Mouse (Mus musculus) midbrain, embryonic 12.5 days (tissue): ENCODE measurements at regions not wholly inside any gene's neighbourhood (a gene's known extent, or its start where the extent isn't known, plus 50 kb on each side); places are given as distances from the start of the nearest gene placed in this dataset.

ENCODE experiments used
- ATAC-seq: fragments of 200-750 bp; cut with Nextera tagmentation; 2 replicates; pipeline ENCODE4 v1.8.0; 2017; ENCODE audit warnings: low read depth, moderate TSS enrichment, moderate library complexity; ENCODE audit not compliant: low FRiP score
- H3K27ac ChIP-seq: fragments of 300-500 bp; sonication (generic); replicated peaks from 2 replicates; pipeline ENCODE4 v1.5.1; 2016; ENCODE audit warnings: mild to moderate bottlenecking
- H3K27me3 ChIP-seq: fragments of 300-500 bp; sonication (generic); 2 replicates; pipeline ENCODE4 v1.6.1; 2016; ENCODE audit warnings: mild to moderate bottlenecking
- H3K36me3 ChIP-seq: fragments of 300-500 bp; sonication (generic); 2 replicates; pipeline ENCODE4 v1.6.1; 2016
- H3K4me1 ChIP-seq: fragments of 300-500 bp; sonication (generic); 2 replicates; pipeline ENCODE4 v1.6.1; 2016
- H3K4me2 ChIP-seq: fragments of 300-500 bp; sonication (generic); replicated peaks from 2 replicates; pipeline ENCODE4 v1.6.1; 2016; ENCODE audit warnings: mild to moderate bottlenecking, moderate library complexity
- H3K4me3 ChIP-seq: fragments of 300-500 bp; sonication (generic); 2 replicates; pipeline ENCODE4 v1.5.1; 2016; ENCODE audit warnings: mild to moderate bottlenecking
- H3K9ac ChIP-seq: fragments of 300-500 bp; sonication (generic); replicated peaks from 2 replicates; pipeline ENCODE4 v1.6.1; 2016; ENCODE audit warnings: mild to moderate bottlenecking, moderate library complexity
- H3K9me3 ChIP-seq: fragments of 300-500 bp; sonication (generic); 2 replicates; pipeline ENCODE4 v1.6.1; 2016; ENCODE audit warnings: mild to moderate bottlenecking
- whole genome bisulfite sequencing: fragments of 180-500 bp; shearing (Covaris S2); methylation state at CpG from one replicate; pipeline ENCODE4 v1.1.7; 2016; 5-methylcytosine and 5-hydroxymethylcytosine counted together

DNA sequence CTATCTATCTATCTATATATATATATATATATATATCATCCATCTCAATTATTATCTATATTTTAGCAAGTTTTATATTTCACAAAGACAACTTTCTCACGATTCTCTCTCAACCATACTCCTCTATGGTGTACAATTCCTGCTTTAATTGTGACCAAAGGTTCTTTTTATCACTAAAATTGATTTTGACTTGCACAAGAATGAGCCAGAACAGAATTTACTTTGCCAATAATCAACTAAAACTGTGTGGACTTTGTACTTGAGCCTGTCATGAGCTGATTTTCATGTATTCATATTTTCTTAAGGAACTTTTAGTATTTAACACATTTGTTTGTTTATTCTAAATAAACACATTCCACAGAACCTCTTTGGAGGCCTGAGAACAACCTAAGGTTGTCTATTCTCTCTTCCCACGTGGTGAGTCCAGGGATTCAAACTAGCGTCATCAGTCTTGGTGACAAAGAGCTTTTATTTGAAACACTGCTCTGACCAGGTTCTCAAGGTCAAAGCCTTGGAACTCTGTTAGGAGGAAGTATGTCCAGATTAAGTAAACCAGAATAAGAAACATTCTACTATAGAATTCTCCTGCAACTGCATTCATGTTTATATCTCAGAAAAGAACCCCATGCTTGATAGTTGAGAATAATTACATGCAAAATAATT is 207.7 kb downstream of the Gm11146 start:
- no peaks in the 10 kb centered on the region for H3K36me3 ChIP-seq
- H3K4me1 ChIP-seq: peaks cover 19% of the 10 kb centered on the region
- no peaks in the 10 kb centered on the region for H3K27me3 ChIP-seq
- no peak overlapping the region for H3K27ac ChIP-seq
- no peak overlapping the region for H3K9ac ChIP-seq
- no peak overlapping the region for H3K4me3 ChIP-seq
- H3K4me2 ChIP-seq: no peak overlapping the region
- no peak for ATAC-seq
- no peaks in the 10 kb centered on the region for H3K9me3 ChIP-seq
- WGBS: 60% methylated on average over 3 of the region's 3 CpGs

DNA sequence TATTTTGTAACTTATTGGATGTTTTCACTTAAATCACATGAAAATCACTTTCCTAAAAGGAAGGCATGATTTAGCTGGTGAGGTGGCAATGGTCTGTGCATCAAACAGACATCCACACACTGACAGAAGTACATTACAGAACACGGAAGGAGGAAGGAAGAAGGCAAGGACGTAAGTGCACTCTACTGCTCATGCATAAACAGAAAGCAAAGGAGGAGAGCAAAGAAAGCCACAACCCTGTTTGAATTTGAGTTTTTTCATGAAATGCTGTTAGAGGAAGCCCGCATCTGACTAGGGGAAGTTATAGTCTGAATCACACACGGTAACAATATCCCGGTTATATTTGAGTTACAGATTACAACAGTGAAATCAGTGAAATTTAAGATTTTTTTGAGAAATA is 208.4 kb downstream of the Gm11146 start:
- H3K9me3 ChIP-seq: no peaks in the 10 kb centered on the region

GRCm38 (mm10) chr16:77392205-77392604 is 209.7 kb downstream of the Gm11146 start:
- Histone ChIP-seq H3K4me3 (no peak overlapping the region), H3K9me3 (no peaks in the 10 kb centered on the region), H3K36me3 (no peaks in the 10 kb centered on the region), H3K4me2 (no peak overlapping the region), H3K4me1 (peaks cover 9% of the 10 kb centered on the region; the same call in 1 of the 2 replicates), H3K27ac (no peak overlapping the region), H3K9ac (no peak overlapping the region), H3K27me3 (no peaks in the 10 kb centered on the region)
- WGBS: 74% methylated on average over 4 of the region's 4 CpGs
- ATAC-seq: no peak

More for the DNA sequence above, 208.4 kb downstream of the Gm11146 start:
- Histone ChIP-seq H3K9ac (no peak overlapping the region), H3K27ac (no peak overlapping the region), H3K27me3 (no peaks in the 10 kb centered on the region), H3K4me3 (no peak overlapping the region), H3K4me2 (no peak overlapping the region), H3K4me1 (peaks cover 11% of the 10 kb centered on the region; the same call in 1 of the 2 replicates), H3K36me3 (no peaks in the 10 kb centered on the region)
- WGBS: 86% methylated on average over 5 of the region's 5 CpGs
- no peak for ATAC-seq

GRCm38 (mm10) chr16:77384021-77384729 is 217.7 kb downstream of the Gm11146 start:
- Histone ChIP-seq H3K4me1 (peaks cover 24% of the 10 kb centered on the region), H3K27me3 (no peaks in the 10 kb centered on the region)
- 55% methylated on average over 6 of the region's 6 CpGs for WGBS

DNA sequence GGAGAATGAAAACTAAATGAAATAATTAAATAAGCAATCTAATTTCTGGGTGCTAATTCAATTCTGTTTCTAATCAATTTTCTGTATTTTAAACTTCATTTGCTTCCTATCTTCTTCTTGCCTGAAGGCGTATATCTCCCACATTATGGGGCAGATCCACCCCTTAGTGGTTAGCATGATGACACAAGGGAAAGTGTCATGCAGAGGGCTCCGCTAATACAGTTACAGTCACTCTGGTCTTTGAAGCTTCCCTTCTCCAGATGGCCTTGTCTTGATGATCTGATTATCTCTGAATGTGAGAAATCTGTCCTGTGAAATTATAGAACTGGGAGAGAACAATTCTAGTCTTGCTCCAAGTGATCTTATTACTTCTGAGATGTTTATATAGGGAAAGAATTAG is 219.1 kb downstream of the Gm11146 start:
- H3K36me3 ChIP-seq: no peaks in the 10 kb centered on the region
- H3K4me1 ChIP-seq: peaks cover 19% of the 10 kb centered on the region
- no peak for ATAC-seq
- no peaks in the 10 kb centered on the region for H3K27me3 ChIP-seq
- H3K4me3 ChIP-seq: no peak overlapping the region
- no peak overlapping the region for H3K4me2 ChIP-seq
- 0 out of 2 replicates have a peak overlapping the region, but pooled peaks have one; percentile 22 for H3K27ac ChIP-seq
- 71% methylated on average over 2 of the region's 2 CpGs for WGBS
- H3K9ac ChIP-seq: no peak overlapping the region
- H3K9me3 ChIP-seq: no peaks in the 10 kb centered on the region

More at GRCm38 (mm10) chr16:77384021-77384729, 217.7 kb downstream of the Gm11146 start:
- peak; percentile 48; the same call in 1 of the 2 replicates for ATAC-seq
- H3K4me2 ChIP-seq: 0 out of 2 replicates have a peak overlapping the region, but pooled peaks have one; percentile 11
- H3K27ac ChIP-seq: peak overlapping the region; percentile 63
- no peak overlapping the region for H3K9ac ChIP-seq
- H3K4me3 ChIP-seq: no peak overlapping the region
- no peaks in the 10 kb centered on the region for H3K36me3 ChIP-seq
- no peaks in the 10 kb centered on the region for H3K9me3 ChIP-seq

- 93% methylated on average over 3 of the region's 3 CpGs for WGBS
- Histone ChIP-seq H3K4me2 (no peak overlapping the region), H3K4me3 (no peak overlapping the region), H3K36me3 (no peaks in the 10 kb centered on the region), H3K9me3 (no peaks in the 10 kb centered on the region), H3K9ac (no peak overlapping the region), H3K4me1 (no peaks in the 10 kb centered on the region), H3K27ac (no peak overlapping the region), H3K27me3 (no peaks in the 10 kb centered on the region)
- ATAC-seq: no peak
Observed at GRCm38 (mm10) chr16:77372768-77373167, 229.1 kb downstream of the Gm11146 start.

DNA sequence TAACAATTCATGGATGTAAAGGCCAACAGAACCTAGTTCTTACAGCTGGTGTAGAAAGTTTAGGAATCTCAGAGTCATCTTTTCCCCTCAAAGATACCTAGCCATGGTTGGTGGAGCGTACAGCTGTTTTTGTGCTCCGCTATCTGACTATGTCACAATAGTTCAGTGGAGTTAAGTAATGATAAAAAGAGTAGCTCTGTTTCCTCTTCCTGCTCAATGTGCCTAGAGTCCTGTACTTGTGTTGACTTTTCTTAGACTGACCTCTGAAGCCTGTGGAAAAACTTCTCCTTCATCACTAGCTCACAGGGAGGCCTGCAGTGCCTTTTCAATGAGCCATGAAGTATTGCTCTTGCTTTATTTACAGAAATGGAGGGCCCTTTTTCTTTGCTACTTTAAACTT is 232.1 kb downstream of the Gm11146 start:
- Histone ChIP-seq H3K9me3 (no peaks in the 10 kb centered on the region), H3K9ac (no peak overlapping the region), H3K36me3 (no peaks in the 10 kb centered on the region), H3K4me3 (no peak overlapping the region), H3K27me3 (no peaks in the 10 kb centered on the region), H3K27ac (peak overlapping the region; percentile 39; the same call in 1 of the 2 replicates), H3K4me1 (no peaks in the 10 kb centered on the region), H3K4me2 (no peak overlapping the region)
- 93% methylated on average over 2 of the region's 2 CpGs for WGBS
- ATAC-seq: no peak

- peaks cover under 1% of the 10 kb centered on the region; the same call in 1 of the 2 replicates for H3K4me1 ChIP-seq
- no peaks in the 10 kb centered on the region for H3K9me3 ChIP-seq
- H3K4me3 ChIP-seq: no peak overlapping the region
- H3K4me2 ChIP-seq: no peak overlapping the region
- WGBS: 62% methylated on average over 2 of the region's 2 CpGs
- no peak overlapping the region for H3K9ac ChIP-seq
- H3K27ac ChIP-seq: no peak overlapping the region
- no peak for ATAC-seq
- H3K27me3 ChIP-seq: no peaks in the 10 kb centered on the region
- no peaks in the 10 kb centered on the region for H3K36me3 ChIP-seq
Observed at GRCm38 (mm10) chr16:77365254-77365653, 236.6 kb downstream of the Gm11146 start.

GRCm38 (mm10) chr16:77364439-77364838 is 237.5 kb downstream of the Gm11146 start:
- Histone ChIP-seq H3K36me3 (no peaks in the 10 kb centered on the region), H3K4me1 (peaks cover 4% of the 10 kb centered on the region; the same call in 1 of the 2 replicates), H3K9me3 (no peaks in the 10 kb centered on the region), H3K27me3 (no peaks in the 10 kb centered on the region), H3K9ac (no peak overlapping the region), H3K4me2 (no peak overlapping the region), H3K4me3 (no peak overlapping the region), H3K27ac (no peak overlapping the region)
- 87% methylated on average over 3 of the region's 3 CpGs for WGBS
- ATAC-seq: no peak

DNA sequence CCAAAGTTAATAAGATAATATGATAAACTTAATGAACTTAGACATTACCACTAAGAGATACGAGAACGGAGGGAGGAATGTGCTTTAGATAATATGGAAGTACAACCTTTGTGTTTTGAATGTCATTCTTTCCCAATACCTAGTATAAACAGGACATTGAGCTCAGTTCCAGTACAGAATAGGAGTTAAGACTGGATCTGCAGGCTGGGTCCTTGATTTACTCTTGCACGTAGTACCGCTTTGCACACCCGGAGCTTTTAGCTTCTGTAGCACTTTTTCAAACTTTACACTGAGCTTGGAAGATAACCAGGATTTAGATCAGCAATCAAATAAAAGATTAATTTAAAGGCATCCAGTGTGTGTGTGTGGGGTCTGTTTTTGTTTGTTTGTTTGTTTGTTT is 242.7 kb downstream of the Gm11146 start:
- Histone ChIP-seq H3K4me3 (no peak overlapping the region), H3K27ac (no peak overlapping the region), H3K9me3 (no peaks in the 10 kb centered on the region), H3K9ac (no peak overlapping the region), H3K4me1 (peaks cover 13% of the 10 kb centered on the region; the same call in 1 of the 2 replicates), H3K4me2 (no peak overlapping the region), H3K27me3 (no peaks in the 10 kb centered on the region), H3K36me3 (no peaks in the 10 kb centered on the region)
- 92% methylated on average over 5 of the region's 5 CpGs for WGBS
- ATAC-seq: no peak

DNA sequence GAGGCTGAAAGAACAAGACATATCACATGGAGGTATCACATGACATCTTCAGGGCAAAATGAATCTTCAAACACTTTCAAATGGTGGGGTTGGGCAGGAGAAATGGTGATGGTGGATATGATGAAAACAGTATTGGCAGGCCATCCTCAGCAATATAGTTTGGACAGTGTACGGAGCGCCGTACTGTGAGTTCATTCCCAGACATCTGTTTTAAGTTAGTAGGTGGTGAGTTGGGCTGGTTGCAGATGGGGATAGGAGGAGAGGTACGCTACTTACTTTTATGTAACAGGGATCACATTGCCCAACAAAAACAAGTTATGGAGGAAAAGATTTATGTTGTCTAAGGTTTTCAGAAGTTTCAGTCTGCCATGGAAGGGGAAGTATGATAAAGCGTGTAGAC is 246.6 kb downstream of the Gm11146 start:
- H3K27me3 ChIP-seq: no peaks in the 10 kb centered on the region
- no peak overlapping the region for H3K9ac ChIP-seq
- no peak overlapping the region for H3K27ac ChIP-seq
- H3K4me1 ChIP-seq: peaks cover 12% of the 10 kb centered on the region; the same call in 1 of the 2 replicates
- H3K4me2 ChIP-seq: no peak overlapping the region
- H3K9me3 ChIP-seq: no peaks in the 10 kb centered on the region
- 81% methylated on average over 5 of the region's 5 CpGs for WGBS
- H3K36me3 ChIP-seq: peaks cover 4% of the 10 kb centered on the region; the same call in 1 of the 2 replicates
- no peak overlapping the region for H3K4me3 ChIP-seq
- ATAC-seq: no peak

- no peak for ATAC-seq
- 84% methylated on average over 3 of the region's 3 CpGs for WGBS
- H3K9ac ChIP-seq: no peak overlapping the region
- H3K27ac ChIP-seq: no peak overlapping the region
- H3K4me2 ChIP-seq: no peak overlapping the region
- no peaks in the 10 kb centered on the region for H3K9me3 ChIP-seq
- H3K4me1 ChIP-seq: peaks cover 7% of the 10 kb centered on the region; the same call in 1 of the 2 replicates
- H3K27me3 ChIP-seq: no peaks in the 10 kb centered on the region
- H3K4me3 ChIP-seq: no peak overlapping the region
- peaks cover 10% of the 10 kb centered on the region; the same call in 1 of the 2 replicates for H3K36me3 ChIP-seq
Observed at GRCm38 (mm10) chr16:77354201-77354712, 247.6 kb downstream of the Gm11146 start.
